Mouse (Mus musculus) cerebellum, postnatal 4 days (tissue): ENCODE data around the gene Hoxd9.

Source experiments
- DNase-seq, 2 experiments: peaks; one replicate each; pipeline ENCODE4 v3.0.0; 2022; ENCODE audit warnings: low spot score in 2 of 2, mixed read lengths in 1 of 2

The Hoxd9 gene

DNA sequence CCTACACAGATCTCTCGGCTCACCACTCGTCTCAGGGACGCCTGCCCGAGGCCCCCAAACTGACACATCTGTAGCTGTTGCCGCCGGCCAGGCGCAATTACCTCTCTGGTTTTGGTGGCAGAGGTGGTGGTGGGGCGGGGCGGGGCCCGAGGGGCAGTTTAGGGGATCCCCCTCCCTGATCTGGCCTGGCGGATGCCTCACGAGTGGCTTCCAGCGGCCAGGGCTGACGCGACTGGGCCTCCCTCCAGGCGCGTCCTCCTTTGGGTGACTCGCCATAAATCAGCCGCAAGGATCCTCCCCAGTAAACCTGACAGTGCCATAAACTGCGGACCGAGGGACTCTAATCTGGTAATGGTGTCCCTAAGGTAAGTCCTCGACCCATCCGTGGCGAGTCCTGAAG is 49.5 kb downstream of the Hoxd9 start:
- DNase-seq = no peak

DNA sequence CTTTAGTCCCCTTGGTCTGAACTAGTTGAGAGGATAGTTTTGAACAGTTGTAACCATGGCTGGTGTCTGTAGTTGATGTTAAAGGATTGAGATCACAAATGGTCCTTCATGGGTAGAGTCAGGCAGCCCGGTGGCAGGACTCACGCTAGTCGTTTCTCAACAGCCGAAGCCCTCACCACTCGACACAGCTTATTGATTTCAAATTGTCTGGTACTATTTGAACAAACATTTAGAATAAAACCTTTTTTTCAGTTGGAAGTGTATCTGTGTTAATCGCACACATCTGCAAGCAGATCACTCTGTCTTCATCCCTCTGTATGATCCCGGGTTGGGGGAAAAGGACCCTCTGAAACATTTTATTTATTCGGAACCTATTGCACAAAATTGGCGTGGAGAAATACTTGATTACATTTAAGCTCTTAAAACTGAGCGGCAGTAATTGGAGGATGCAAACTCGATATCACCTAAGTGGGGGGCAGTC is 50.2 kb downstream of the Hoxd9 start:
- no peak for DNase-seq

DNA sequence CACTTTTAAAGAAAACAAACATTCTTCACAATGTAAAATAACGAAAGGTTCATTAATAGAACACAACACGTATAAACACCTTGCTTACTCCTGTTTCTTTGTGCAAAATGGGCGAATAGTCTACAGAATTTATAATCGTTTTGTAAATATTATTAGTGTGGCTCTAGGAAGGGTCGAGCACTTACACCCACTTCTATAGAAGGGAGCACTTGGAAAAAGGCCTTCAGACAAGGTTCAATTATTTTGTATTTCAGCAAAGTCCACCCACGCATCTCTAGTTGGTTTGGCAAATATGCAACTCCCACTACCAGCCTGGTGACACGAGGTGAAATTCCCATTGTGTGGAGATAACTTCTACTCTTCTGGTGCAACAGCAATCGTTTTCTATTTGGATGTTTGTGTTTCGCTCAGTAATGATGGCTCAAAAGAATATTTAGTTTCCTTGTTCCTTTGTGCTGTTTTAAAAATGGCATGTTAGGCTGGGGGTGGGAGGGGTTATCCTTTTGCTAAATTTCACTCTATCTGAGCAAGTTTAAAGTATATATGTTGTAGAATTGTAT is 51.0 kb downstream of the Hoxd9 start:
- DNase-seq = no peak

DNA sequence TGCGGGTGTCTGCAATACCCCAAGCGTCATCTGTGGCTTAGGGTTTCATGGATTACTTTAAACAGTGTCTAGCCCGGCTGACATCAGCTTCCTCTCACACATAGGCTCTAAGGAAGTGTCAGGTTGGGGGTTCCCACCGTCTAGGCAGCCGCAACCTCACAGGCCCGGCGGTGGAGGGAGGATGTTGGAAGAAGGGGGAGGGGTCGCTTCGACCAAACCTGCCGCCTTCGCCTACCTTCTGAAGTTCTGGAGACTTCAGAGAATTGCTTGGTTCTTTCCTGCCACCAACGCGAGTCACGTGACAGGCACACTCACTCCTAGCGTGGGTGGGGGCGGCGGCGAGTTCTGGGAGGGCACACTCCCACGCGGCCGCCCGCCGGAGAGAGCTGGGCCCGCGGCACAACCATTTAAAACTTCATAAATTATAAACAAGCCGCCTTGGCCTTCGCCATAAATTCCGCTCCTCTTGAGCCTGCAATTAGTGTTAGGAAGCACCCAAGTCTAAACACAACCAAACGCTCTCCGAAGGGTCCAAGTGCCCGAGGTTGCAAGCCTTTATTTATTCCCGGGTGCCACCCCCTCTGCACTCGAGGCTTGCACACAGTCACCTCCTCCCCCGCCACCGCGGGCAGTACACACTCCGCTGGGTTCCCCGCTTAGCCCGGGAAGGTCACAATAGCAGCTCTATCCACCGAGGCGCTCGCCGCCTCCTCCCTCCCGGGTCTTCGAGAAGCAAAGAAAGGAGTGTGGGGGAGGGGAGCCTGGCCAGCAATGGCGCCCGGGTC is 52.0 kb downstream of the Hoxd9 start:
- no peak for DNase-seq
